Mouse (Mus musculus): ENCODE data around the gene Tmem219.
"Not testable (repeated sequence)": the region's sequence is repeated elsewhere in the genome, so short reads cannot be mapped to it uniquely, and the experiment has no call there.

Gene Tmem219

DNA sequence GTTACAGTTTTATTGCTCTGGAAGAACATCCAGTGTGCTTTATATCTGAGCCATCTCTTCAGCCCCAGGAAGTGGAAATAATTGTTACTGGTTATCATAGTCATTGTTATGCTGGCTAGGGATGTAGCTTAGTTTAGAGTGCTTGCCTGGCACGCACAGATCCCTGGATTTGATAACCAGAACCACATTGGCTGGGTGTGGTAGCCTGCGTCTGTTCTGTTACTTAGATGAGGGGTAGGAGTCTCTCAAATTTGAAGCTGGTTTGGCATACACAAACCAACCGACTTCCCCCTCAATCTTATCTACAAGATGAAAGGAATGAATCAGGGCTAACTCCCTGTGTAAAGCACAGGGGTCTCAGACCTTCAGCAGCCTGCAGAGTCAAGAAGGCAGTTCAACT, 3.6 kb upstream of the Tmem219 start:
- no peak for DNase-seq (ENCODE audit: low read depth in 2 of 2, low spot score in 2 of 2)

DNA sequence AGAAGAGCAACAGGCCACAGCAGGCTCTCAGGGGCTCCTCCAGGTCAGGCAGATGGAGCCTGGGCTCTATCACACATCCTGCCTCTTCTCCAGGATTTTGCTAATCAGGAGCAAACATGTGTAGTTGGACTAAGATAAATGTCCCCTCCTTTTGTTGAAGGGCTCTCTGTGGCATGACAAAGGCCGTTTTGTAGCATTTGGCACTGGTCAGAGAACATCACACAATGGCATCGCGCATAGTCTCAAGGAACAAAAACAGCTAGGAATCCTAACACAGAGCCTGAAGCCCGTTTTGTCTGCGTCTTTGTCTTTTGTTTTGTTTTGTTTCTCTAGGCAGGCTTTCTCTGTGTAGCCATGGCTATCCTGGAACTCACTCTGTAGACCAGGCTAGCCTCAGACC, 1.3 kb upstream of the Tmem219 start:
- DNase-seq (ENCODE audit: low read depth in 2 of 2, low spot score in 2 of 2): no peak

DNA sequence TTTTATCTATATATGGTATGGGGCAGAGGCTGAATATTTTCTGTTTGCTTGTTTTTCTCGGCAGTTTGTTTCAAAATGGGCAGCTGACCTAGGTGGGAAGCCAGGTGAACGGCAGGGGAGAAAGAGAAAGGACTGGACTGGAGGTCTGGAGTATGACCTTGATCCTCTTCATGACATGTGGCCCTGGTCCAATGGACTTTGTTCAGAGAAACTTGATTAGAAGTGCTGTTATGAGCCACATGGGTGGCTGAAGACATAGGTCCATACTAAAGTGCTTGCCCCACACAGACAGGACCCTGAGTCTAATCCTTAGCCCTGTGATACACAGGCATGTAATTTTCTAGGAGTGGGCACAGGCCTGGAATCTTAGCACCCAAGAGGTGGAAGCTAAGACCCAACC, 1.2 kb downstream of the Tmem219 start:
- DNase-seq (ENCODE audit: low read depth in 2 of 2, low spot score in 2 of 2): no peak

GRCm38 (mm10) chr7:126919973-126920372, 2.7 kb downstream of the Tmem219 start:
- DNase-seq (ENCODE audit: low read depth in 2 of 2, low spot score in 2 of 2): no peak

GRCm38 (mm10) chr7:126918356-126918755, 4.4 kb downstream of the Tmem219 start:
- DNase-seq (ENCODE audit: low read depth in 2 of 2, low spot score in 2 of 2): not testable (repeated sequence)

- no peak for DNase-seq (ENCODE audit: low read depth in 2 of 2, low spot score in 2 of 2)
Measured at GRCm38 (mm10) chr7:126914844-126915243, 7.9 kb downstream of the Tmem219 start.

DNA sequence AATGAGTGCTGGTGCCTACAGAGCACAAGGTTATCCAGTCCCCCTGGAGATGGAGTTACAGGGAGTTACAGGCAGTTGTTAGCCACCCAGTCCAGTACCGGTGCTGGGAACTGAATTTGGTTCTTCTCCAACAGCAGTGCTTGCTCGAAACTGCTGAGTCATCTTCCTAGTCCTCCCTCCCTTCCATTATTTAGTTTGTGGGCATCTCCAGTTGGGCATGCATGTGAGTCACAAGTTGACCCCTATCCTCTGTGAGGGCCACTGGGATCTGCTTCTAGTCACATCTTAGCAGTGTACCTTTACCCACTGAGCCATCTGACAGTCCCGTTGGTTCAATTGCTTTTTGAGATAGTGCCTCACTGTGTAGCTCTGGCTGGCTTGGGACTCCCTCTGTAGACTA, 17.1 kb downstream of the Tmem219 start:
- no peak for DNase-seq (ENCODE audit: low read depth in 2 of 2, low spot score in 2 of 2)

GRCm38 (mm10) chr7:126899781-126900180, 22.9 kb downstream of the Tmem219 start:
- not testable (repeated sequence) for DNase-seq (ENCODE audit: low read depth in 2 of 2, low spot score in 2 of 2)

GRCm38 (mm10) chr7:126898102-126898990, 24.4 kb downstream of the Tmem219 start:
- peak; percentile 80 to 82 for DNase-seq (ENCODE audit: low read depth in 2 of 2, low spot score in 2 of 2)

- no peak for DNase-seq (ENCODE audit: low read depth in 2 of 2, low spot score in 2 of 2)
Measured at GRCm38 (mm10) chr7:126897390-126898101, 25.2 kb downstream of the Tmem219 start.

DNA sequence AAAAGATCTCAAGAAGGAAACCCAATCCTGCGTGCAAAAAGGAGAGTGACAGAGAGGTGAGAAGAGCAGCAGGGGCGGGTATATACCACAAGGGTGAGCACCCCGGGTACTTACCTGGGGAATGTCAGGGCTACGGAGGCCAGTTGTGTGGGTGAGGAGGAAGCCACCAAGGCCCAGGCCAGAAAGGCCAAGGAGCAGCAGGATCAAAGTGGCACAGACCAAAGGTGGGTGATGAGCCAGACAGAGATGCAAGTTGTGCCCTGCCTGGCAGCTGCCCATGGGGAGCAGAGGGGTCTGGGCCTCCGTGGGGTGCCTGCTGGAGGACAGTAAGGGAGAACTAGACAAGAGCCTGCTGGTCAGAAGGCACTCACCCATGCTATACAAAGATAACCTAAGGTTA, 25.8 kb downstream of the Tmem219 start:
- no peak for DNase-seq (ENCODE audit: low read depth in 2 of 2, low spot score in 2 of 2)

GRCm38 (mm10) chr7:126888852-126889251, 33.9 kb downstream of the Tmem219 start:
- no peak for DNase-seq (ENCODE audit: low read depth in 2 of 2, low spot score in 2 of 2)

DNA sequence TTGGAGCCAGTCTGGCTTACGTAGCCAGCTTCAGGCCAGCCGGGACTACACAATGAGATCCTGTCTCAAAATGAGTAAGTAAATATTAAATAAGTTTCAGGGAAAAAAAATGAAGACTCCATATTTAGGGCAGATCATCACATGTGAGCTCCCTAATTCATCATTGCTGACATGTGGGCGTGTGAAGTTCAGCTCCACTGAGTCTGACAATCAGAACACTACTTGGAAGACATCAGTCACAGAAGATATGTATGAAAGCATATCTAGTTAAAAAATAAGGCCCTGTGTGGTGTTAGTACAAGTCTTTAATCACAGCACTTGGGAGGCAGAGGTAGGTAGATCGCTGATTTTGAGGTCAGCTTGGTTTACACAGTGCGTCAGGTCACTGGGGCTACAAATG, 35.4 kb downstream of the Tmem219 start:
- no peak for DNase-seq (ENCODE audit: low read depth in 2 of 2, low spot score in 2 of 2)

DNA sequence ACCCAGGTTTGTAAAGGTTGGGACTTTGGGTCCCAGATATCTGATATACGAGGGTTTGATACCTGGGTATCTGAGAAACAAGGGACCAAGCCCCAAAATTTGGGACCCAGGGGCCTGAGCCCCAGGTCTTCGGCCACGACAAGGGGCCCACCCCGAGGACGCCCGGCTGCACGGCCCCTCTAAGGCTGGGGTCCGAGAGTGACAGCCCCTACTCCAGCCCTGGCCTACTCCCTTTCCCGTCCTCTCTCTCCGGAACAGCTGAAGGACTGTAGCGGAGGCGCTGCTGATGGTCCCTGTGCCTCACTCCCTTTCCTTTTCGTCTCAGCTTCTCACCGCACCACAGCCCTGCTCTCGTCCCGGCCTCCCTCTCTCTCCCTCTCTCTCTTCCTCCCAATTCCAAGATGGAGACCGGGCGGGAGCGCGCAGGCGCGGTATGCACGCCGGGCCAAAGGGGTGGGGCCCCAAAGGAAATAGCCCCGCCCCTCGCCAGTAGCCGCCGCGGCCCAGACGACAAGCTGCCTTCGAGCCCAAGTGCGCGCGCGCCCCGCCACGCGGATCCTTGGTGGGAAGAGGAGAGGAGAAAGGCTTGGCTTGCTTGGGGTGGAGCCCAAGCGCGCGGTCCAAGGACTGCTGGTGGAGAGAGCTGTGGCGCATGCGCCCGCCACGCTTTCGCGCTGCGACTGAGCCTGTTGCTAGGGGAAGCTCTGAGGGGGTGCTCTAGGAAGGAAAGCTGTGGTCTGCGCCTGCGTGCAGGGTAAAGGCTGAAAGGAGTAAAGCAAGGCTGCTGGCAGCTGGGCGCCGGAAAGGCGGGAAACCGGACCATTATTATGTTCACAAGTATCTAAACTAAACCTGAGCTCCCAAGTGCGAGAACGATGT, 38.2 kb downstream of the Tmem219 start, which contains the start of gene Taok2:
Taok2 (minus strand) TSS at position 418 of the 879 bp plus-strand sequence.
- DNase-seq (ENCODE audit: low read depth in 2 of 2, low spot score in 2 of 2): peak; percentile 89 to 91

DNA sequence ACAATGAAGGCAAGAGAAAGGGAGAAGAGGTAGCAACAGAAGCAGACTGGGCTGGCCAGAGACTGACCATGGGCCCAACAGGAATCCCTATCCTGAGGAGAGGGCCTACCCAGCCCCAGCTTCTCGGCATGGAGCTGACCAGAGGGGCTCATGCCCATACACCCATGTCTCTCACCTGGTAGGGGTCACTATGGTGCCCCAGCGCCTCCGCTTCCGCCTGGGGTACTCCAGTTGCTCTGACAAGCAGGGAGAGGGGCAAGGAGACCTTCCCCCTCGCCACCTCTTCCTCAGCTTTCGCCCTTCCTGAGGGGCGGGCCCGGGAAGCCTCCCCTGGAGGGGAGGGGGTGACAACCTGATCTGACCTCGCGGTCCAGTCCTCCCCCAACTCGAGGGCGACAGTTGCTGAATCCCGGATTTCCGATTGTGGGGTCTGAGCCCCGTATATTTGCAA, 39.0 kb downstream of the Tmem219 start:
- no peak for DNase-seq (ENCODE audit: low read depth in 2 of 2, low spot score in 2 of 2)

- DNase-seq (ENCODE audit: low read depth in 2 of 2, low spot score in 2 of 2): no peak
Measured at GRCm38 (mm10) chr7:126881040-126881439, 41.7 kb downstream of the Tmem219 start.

DNA sequence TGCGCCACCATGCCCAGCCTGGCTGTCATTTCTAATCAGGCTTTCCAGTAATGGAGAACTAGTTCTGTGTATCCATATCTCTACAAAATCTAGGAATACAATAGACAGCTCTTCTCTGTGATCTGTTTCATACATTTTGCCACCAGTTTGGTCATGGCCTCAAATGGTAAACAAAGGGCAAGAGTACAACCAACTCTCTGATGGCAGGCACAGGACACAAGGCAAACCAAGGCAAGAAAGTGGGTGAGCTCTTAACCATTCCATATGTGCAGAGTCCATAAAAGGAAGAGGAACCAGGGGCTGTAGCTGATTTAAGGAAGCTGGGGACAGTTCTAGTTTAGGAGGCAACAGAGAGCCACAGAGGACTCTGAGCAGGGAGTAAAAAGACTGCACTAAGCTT, 45.5 kb downstream of the Tmem219 start:
- no peak for DNase-seq (ENCODE audit: low read depth in 2 of 2, low spot score in 2 of 2)

DNA sequence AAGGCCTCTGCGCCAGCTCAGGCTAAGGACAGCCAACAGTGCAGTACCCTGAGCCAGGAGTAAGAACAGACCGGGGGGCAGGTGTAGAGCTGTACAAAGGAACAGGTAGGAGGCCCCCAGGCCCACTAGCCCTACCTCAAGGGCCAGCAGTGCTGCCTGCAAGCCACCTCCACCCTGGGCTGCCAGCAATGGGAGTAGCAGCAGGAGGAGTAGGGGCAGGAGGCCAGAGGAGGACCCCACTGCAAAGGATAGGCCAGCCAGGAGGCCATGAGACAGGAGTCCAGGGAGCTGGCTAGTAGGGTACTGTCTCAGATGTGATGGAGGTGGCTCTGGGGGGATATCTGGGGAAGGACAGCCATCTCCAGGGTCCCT, 52.2 kb downstream of the Tmem219 start:
- no peak for DNase-seq (ENCODE audit: low read depth in 2 of 2, low spot score in 2 of 2)

DNA sequence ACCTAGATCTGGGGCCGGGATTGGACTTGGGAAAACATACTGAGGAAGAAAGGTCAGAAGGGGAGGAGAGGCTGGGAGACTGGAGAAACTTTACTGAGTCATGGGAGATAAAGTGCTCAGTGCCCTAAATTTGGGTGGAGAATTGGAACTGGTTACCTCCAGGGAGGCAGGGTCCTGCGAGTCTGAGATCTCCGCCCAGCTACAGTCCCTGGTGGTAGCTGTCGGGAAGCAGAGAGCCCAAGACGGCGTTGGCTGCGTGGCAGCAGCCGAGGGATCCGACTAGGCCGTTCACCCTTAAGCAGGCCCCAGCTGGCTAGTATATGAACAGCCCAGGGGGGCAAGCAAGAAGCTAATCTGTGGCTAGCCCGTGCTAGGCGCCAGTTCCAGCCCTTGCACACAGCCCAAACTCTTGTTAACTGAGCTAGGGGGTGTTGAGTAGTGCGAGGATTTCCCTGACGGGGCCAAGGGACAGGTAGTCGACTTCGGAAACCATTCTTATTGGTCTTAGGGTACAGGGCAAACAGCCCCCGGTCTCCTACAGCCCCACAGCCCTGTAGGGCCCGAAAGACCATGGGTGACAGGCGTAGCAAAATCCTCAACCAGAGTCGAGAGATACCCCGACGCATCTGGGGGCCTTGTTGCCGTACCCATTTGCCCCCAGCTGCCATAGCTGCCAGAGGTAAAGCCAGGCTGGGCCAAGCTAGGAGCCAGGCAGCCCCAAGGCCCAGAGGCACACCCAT, 52.8 kb downstream of the Tmem219 start:
- no peak for DNase-seq (ENCODE audit: low read depth in 2 of 2, low spot score in 2 of 2)

GRCm38 (mm10) chr7:126868003-126868402, 54.7 kb downstream of the Tmem219 start:
- DNase-seq (ENCODE audit: low read depth in 2 of 2, low spot score in 2 of 2): no peak

DNA sequence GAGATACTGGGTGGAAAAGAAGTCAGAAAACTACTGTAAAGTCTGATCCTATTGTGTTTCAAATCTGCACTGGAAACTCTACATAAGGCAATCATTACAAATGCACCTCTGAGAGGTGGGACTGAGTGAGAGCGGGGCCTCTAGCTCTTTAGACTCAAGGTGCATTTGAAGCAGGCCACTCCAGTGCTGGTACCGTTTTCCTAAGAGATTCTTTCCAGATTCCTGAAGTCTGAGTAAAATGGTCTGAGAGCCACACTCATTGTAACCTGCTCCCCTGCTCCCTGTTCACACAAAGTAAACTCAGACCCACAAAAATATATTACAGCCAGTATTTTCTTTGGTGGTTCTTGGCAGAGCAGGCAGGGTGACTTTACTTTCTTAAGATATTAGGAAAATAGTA, 55.2 kb downstream of the Tmem219 start:
- DNase-seq (ENCODE audit: low read depth in 2 of 2, low spot score in 2 of 2): no peak
